Mouse (Mus musculus) B cell, adult 2 months (primary cell): ENCODE results near the gene Cnp.
"Not testable (repeated sequence)": the region's sequence is repeated elsewhere in the genome, so short reads cannot be mapped to it uniquely, and the experiment has no call there.

Experiments
- DNase-seq, 2 experiments: peaks; one replicate each; pipeline ENCODE4 v3.0.0; 2022

Gene Cnp

GRCm38 (mm10) chr11:100592346-100593046 is 17.8 kb downstream of the Cnp start:
- no peak for DNase-seq

- DNase-seq: no peak
These were observed 19.9 kb downstream of the Cnp start for GRCm38 (mm10) chr11:100594608-100595007.

GRCm38 (mm10) chr11:100595533-100595932 is 20.8 kb downstream of the Cnp start:
- DNase-seq: no peak

GRCm38 (mm10) chr11:100598074-100598473 is 23.4 kb downstream of the Cnp start:
- DNase-seq: peak; percentile 43 to 54

- no peak for DNase-seq
These were observed 26.7 kb downstream of the Cnp start for GRCm38 (mm10) chr11:100601372-100601771.

- DNase-seq: no peak
These were observed 28.5 kb downstream of the Cnp start for GRCm38 (mm10) chr11:100603155-100603554.

- DNase-seq: no peak
These were observed 29.1 kb downstream of the Cnp start for GRCm38 (mm10) chr11:100603813-100604212.

- no peak for DNase-seq
These were observed 29.8 kb downstream of the Cnp start for GRCm38 (mm10) chr11:100604321-100605005.

- DNase-seq: no peak
These were observed 30.7 kb downstream of the Cnp start for GRCm38 (mm10) chr11:100605451-100605850.

- no peak for DNase-seq
These were observed 32.4 kb downstream of the Cnp start for GRCm38 (mm10) chr11:100607121-100607520.

GRCm38 (mm10) chr11:100608796-100609195 is 34.1 kb downstream of the Cnp start:
- no peak for DNase-seq

- no peak for DNase-seq
These were observed 34.8 kb downstream of the Cnp start for GRCm38 (mm10) chr11:100609355-100609996.

GRCm38 (mm10) chr11:100609997-100610680 is 35.4 kb downstream of the Cnp start:
- no peak for DNase-seq

- DNase-seq: no peak
These were observed 36.9 kb downstream of the Cnp start for GRCm38 (mm10) chr11:100611627-100612026.

- DNase-seq: no peak
These were observed 38.5 kb downstream of the Cnp start for GRCm38 (mm10) chr11:100613241-100613640.

- DNase-seq: no peak
These were observed 41.6 kb downstream of the Cnp start for GRCm38 (mm10) chr11:100616332-100616731.

- DNase-seq: not testable (repeated sequence)
These were observed 42.1 kb downstream of the Cnp start for GRCm38 (mm10) chr11:100616836-100617235.

- DNase-seq: no peak
These were observed 42.8 kb downstream of the Cnp start for GRCm38 (mm10) chr11:100617480-100617879.

- DNase-seq: peak; percentile 78 to 79
These were observed 44.2 kb downstream of the Cnp start, which contains the start of gene Nkiras2 for GRCm38 (mm10) chr11:100618761-100619484. TSS of gene Nkiras2 (plus strand) at chr11:100619244.

GRCm38 (mm10) chr11:100619485-100619975 is 44.8 kb downstream of the Cnp start:
- DNase-seq: peak; percentile 92 to 93

- no peak for DNase-seq
These were observed 45.3 kb downstream of the Cnp start, which contains the start of gene Dnajc7 for GRCm38 (mm10) chr11:100619982-100620381. TSS of gene Dnajc7 (minus strand) at chr11:100620168.

- peak; percentile 97 to 98 for DNase-seq
These were observed 48.0 kb downstream of the Cnp start for GRCm38 (mm10) chr11:100622714-100623113.
